Mouse (Mus musculus) urinary bladder, postnatal 36 days (tissue): ENCODE data around the gene Nckap1l.
"Not testable (repeated sequence)": the region's sequence is repeated elsewhere in the genome, so short reads cannot be mapped to it uniquely, and the experiment has no call there.

Experiments used
- DNase-seq, 2 experiments: peaks; one replicate each; pipeline ENCODE4 v3.0.0; 2022; ENCODE audit warnings: low spot score in 2 of 2, mixed read lengths in 1 of 2

Nckap1l gene

DNA sequence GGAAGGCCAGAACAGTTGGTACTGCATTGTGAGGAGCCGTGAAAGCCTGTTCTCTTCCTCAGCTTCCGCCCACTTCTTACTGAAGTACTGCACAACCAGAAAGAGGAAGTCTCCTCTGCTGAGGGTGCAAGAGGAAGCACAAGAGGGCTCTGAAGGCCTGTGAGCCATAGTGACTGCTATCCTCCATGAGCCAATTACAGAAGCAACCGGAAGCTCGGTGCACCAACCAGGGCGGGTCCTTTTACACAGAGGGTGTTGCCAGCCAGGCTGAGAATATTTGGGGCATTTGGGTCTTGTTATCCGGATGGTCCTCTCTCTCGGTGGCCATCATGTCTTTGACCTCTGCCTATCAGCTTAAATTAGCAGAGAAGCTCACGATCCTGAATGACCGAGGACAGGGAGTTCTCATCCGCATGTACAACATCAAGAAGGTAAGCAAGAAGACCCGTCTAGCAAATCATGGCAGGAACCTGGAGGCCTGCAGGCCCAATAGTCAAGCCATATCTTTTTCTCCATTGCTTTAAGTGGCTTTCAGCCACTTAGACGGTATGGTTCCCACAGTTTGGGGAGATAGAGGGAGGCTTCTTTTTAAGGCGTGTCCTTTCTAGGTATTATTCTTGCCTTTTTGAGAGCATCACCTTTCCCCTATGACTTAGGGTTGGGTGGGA lies at the start of gene Nckap1l:
Gene Nckap1l, plus strand, starts transcription at position 244 of the 668 bp plus-strand sequence.
- peak; percentile 3 to 12 for DNase-seq

DNA sequence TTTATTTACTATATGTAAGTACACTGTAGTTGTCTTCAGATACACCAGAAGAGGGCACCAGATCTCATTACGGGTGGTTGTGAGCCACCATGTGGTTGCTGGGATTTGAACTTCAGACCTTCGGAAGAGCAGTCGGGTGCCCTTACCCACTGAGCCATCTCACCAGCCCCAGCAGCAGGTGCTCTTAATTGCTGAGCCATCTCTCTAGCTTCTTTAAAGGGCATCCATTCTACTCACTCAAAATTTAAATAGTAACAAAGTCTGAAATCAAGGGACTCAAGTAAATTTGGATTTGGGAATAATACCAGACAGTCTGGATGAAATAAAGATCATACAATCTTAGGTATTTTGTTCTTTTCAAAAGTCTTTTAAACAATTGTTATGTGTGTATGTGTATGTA lies 48.0 kb upstream of the Nckap1l start:
- not testable (repeated sequence) for DNase-seq

DNA sequence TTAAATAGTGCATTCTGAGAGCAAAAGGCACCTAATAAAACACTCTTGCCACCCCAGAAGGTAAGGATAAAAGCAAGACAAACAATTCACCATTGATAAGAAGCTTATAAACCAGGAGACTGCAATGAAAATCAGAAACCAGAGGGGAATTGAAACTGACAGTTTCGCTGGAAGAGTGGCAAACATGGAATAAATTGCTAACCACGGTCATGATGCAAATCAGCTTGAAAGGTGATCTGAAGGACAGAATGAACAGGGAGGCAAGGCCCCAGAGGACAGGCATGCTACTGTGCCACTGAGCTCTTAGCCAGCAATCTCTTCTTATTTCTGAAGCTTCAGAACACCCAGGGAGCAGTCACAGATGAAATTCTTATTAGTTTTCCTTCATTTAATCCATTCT lies 26.6 kb upstream of the Nckap1l start:
- DNase-seq: no peak

DNA sequence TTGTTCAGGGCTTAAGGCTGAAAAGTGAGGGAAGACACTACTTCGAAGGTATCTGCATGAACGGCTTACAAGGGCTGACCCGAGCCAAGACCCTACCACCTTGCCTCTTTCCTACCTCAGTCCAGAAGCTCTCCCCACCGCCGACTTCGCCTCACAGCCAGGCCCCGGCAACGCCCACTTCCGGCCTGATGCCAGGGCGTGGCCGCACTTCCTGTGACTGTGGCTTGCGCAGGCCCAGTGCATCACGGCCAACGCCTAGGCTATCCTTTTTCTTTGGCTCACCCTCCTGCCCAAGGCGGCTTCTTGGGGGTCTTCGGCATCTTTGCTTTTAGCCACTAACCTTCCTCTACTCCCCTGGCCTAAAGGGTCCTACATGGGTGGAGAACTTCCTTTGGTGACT lies 23.4 kb upstream of the Nckap1l start, which contains the start of gene Gtsf1:
Gene Gtsf1, minus strand, starts transcription at position 230 of the 400 bp plus-strand sequence.
- no peak for DNase-seq

DNA sequence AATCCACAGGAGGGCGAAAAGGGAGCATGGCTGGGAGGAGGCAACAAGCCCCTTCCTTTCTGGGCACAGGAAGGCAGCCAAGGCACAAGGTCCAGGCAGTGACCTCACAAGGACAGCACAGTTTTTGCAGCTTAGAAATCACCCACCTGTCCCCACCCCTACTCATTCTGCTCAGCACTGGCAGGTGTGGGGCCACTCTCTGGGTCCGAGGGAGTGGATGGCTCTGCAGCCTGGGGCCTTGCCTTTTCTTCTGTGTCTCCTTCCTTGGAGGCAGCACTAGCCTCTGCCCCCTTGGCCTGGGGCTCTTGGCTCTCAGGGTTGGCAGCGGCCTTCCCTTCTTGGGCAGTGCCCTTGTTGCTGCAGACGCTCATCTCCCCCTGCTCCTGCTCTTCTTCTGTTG lies 7.6 kb upstream of the Nckap1l start:
- not testable (repeated sequence) for DNase-seq

DNA sequence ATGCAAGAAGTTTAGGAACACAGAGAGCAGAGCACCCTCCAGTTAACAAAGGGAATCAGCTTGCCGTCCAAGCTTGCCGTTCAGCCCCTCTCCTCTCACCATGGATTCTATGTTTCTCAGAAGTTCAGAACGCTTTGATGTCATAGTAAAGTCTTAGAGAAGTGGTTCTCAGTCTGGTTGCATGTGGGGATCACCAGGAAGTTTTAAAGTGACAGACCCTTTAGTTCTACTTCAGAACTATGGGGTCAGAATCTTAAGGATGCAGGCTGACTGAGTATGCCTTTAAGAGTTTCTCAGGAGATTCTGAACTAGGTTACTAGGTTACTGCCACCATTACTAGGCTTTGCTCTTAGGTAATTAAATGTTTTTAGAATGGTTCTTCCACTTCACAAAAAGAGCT lies 5.2 kb upstream of the Nckap1l start, which contains the start of gene Gtsf2:
Gene Gtsf2, minus strand, starts transcription at position 101 of the 400 bp plus-strand sequence.
- no peak for DNase-seq

DNA sequence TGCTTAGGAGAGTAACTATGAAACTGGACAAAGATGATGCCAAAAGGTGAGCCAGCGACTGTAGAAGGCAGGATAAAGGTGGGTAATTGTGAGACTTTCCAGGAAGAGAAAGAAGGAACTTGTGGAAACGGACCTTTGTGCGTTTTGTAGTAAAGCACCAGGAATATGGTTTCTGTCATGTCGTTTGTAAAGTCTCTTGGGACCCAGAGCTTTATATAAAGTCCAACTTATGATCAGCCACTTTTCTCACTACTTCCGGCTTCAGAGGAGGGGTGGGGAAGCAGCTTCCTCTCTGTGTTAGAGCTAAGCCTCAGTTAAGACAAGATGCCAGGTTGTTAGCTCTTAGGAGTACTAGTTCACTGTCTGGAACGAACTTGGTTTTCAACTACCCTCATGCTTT lies 855 bp downstream of the Nckap1l start:
- no peak for DNase-seq

DNA sequence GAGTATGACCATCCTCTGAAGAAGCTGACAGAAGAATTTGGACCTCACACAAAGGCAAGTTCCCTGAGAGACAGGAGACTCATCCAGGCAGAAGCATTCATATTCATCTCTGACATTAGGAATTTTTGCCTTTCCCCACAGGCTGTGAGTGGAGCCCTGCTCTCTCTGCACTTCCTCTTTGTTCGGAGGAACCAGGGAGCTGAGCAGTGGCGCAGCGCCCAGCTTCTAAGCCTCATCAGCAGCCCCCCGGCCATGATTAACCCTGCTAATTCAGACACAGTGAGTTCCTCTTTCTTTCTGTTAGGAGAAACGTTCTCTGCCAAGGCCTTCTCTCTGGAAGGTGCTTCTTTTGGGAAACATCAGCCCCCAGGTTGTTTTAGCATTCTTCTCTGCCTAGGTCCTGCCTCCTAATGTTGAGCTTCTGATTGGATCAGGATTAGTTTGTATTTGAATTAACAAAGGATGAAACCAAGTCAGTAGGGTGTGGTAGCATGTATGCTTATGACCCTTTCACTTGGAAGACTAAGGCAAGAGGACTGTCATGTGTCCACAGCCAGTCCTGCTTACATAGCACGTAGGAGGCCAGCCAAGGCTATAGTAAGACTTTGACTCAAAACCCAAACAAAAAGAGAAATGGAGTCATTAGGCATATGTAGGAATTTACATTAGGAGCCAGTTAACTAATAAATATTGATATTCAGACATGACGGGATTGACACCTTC lies 9.1 kb downstream of the Nckap1l start:
- DNase-seq: no peak

DNA sequence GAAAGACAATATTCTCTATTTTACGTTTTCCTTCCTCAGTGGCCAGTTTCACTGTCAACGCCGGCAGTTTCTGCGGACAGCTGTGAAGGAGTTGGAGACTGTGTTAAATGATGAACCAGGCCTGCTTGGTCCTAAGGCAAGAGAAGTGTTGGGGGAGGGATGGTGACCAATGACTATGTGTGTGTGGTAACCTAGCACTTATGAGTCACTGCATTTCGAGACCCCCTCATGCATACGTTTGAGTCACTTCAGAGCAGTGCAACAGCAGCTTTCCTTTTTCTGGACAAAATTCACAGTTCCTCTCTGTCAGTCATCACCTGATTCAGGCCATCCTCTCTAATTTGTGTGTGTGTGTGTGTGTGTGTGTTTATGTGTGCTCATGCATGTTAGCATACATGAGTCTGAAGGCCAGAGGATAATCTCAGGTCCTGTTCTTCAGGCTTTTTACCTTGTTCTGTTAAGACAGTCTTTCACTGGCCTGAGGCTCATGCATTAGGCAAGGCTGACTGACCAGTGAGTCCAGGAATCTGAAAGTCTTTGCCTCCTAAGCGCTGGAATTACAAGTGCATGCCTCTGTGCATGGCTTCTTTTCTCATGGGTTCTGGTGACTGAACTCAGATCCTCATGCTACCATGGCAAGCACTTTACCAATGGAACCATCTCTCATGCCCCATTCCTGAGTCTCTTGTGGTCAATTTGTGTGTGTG lies 18.0 kb downstream of the Nckap1l start:
- DNase-seq: no peak

DNA sequence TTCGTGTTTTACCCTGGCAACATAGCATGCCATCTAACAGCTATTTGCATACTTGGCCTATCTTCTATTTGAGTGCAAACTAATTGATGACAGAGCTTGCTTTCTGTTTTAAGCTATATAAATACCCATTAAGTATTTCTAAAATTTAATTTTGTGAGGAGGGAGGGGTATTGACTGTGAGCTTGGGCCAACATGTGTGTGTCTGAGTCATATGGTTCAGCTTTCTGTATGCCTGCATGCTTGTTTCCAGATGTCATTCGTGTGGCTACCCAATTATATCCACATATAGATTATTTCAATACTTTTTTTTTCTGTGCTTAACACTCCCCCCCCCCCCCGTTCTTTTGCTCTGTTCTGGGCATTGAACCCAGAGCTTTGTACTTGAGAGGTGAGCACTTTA lies 18.7 kb downstream of the Nckap1l start:
- DNase-seq: no peak

DNA sequence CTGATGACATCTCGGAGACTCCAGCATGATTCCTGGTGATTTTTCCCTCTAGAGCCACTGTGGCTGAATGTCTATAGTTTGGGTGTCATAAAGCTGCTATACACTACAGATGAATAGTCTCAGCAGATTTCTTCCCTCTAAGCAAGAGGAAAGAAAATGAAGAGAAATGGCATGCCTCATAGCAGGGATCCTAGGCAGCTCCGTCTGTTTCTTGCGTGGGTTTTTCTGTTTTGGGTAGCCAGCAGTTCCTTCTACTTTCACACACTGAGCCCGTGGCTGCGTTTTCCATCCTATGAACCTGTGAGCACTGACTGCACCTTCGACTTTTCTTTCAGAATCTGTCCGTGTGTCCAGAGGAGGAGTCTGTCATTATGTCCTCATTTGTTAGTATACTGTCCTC lies 19.6 kb downstream of the Nckap1l start:
- DNase-seq: no peak

DNA sequence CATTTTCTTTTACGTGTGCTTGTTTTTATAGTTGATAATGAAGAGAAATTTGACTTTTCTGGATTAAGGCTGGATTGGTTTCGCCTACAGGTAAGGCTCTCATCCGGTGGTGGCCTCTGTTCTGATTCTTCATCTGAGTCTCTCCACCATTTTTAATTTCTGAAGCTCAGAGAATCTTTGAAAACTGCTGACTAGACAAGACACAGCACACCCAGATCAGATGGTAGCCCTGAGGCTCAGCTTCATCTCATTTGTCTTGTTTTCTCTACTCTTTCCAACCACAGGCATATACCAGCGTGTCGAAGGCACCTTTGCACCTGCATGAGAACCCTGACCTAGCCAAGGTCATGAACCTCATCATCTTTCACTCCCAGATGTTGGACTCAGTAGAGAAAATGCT lies 20.2 kb downstream of the Nckap1l start:
- DNase-seq: no peak

DNA sequence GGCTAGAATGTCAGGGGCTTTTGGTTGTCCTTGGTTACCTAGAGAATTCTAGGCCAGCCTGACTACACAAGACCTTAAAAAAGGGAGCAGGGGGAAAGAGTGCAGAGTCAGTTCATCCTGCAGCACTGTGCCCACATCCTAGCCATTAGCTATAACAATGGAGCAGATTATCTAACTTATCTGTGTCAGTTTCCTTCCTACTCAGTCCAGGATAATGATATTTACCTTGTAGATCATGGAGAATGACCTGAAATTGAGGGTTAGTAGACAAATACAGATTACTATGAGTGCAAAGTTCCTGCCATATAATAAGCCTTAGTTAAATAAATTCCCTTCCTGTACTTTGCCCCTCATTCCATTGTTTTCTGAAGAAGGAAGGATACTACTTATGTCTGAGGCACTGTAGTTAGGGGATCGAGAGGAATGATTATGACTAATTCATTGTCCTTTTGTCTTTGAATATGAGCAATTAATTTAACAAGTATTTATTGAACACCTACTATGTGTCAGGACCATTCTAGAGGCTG lies 25.5 kb downstream of the Nckap1l start:
- no peak for DNase-seq

DNA sequence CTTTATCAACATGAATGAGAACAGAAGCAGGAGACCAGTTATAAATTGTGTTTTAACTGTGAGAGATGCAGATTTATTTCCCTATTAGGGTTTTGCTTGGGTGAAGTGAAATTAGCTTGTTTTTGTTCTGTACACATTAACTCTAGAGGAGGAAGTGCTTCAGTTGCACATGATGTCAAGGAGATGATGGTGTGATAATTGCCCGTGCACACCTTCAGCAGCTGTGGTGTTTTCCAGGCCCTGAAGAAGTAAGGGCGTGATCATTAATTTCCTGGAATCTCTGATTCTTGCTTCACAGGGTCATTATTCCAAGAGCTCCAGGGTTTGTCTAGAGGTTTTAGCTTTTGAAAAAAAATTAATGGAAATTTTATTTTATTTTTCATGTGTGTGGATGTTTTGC lies 26.5 kb downstream of the Nckap1l start:
- no peak for DNase-seq

DNA sequence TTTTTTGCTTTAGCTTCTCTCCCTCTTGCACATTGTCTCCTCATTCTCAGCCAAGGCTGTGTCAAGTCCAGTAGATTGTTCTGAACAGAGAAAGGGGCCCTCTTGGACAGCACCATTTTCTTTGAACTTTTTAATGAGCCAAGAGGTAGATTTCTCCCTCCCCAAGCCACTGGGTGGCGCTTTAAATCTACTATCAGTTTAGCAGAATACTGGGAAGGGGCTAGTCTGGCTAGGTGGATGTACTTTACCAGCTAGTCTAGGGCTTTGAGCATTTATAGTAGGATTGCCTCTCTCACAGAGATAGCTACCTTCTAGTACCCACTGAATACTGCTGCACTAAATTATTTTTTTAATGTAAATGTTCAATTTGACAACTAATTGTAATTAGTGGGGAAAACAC lies 28.9 kb downstream of the Nckap1l start:
- DNase-seq: no peak

DNA sequence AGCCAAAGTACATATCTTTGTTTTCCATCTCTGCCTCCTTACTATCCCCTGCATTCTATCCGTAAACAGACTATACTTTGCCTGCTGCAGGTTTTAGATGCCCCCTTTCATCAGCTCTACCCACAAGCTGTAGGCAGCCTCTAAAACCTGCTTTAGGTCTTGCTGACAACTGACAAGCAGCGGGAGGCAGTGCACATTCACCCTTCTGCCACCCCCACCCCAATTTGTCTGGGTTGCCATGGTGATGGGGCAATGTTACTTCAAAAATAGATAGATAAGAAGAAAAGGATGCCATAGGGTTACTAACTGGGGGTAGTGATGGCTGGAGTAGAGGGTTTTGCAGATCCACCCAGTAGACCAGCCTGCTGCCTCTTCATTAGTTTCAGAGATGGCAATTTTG lies 30.9 kb downstream of the Nckap1l start:
- no peak for DNase-seq

DNA sequence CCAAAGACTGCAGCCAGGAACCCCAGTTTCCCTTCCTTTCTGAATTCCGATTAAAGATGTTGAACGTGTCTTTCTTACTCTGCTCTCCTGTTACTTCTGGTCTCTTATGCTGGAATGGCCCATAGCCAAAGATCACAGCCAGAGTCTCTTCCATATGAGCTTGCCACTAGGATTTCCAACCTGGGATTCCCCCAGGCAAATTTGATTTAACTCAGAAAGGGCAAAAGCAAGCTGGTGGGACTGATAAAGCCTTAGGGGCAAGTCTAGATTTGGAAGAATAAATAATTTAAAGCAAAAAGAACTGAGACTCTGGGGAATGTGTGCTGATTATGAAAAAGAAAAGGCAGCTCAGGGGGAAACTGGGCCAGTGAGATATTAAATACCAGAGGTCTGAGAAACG lies 31.5 kb downstream of the Nckap1l start:
- no peak for DNase-seq

DNA sequence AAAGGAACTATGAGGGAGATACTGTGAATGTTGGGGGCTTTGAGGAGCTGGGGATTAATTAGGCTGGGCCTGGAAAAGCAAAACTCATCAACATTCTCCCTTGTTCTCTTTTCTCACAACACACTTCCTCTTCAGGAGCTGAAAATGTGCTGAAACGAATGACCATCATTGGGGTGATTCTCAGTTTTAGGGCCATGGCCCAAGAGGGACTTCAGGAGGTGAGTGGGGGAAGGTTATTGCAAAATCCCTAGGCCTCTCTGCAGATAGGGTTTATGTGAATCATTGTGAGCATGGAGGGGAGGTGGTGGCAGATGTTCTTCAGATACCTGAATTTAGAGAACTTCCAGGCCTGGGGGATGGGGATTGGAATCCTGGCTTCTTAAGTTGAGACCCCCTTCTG lies 33.1 kb downstream of the Nckap1l start:
- no peak for DNase-seq

DNA sequence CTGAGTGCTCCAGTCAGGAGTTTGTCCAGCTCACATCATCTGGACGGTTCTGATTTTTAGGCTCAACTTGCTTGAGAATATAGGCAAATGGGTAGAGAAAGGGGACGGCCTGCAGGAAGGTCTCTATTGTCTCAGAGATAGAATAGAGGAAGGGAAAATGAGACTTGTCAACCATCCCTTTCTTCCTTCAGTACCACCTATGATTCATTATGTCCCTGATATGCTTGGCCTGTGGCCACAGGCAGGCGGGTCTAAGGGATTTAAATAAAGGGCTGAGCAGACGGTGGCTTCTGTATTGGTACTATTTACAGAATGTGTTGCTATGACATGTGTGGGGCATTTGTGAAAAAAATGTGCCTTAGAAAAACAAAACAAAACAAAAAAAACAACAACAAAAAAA lies 34.7 kb downstream of the Nckap1l start:
- DNase-seq: no peak

DNA sequence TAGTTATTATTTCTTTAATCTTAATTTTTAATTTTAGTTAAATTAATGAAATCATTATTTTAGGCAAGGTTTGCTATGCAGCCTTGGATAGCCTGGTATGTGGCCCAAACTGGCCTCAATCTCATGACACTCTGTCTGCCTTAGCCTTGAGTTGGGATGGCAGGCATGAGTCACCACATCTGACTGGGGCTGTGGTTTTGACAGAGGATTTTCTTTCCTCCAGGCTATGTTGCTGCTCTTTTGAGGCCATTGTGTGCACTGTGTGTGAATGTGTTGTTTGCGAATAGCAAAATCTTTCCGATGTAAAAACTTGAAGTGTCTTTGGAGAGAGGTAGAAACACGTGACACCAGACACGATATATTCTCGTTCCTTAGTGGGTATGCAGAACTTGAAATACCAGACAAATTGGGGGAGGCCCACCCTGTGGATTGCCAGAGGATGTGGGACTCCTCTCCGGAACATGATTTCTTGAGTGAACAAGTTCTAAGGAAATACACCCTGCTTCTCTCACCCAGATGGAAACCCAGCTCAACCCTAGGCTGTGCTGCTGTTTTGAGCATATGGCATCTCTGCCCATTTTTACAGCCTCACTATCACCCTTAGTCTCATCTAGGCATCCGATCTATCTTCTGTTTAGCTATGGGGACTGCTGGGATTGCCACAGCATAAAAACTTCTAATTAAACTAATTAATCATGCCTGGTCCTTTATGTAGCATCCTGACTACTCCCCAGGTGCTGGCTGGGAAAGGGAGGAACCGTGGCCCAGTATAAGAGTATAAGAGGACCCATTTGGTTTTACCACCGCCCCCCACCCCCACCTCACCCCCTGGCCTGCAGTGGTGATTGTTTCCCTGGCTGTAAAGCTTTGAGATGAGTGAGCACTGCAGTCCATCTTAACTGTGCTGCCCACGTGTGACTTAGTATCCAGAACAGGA lies 42.9 kb downstream of the Nckap1l start:
- DNase-seq: no peak

DNA sequence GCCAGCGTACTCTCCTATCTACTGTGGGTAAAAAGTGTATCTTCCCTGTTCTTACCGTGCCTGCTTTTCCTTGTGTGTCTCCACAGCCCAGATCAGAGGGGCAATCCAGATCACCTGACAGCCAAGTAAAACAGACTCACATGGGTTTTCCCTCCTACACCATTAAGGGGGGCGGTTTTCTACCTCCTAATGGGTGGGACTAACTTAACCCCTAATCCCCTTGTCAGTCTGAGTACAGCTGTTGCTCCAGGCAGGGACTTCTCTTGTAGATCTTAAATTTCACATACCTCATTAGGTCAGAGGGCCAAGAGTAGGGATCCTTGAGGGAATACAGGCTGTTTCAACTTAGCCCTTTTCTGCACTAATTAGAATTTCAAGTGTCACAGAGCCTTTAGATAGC lies 44.6 kb downstream of the Nckap1l start:
- DNase-seq: no peak
